Mouse (Mus musculus) limb, embryonic 10.5 days (tissue): Measurements from ENCODE around the gene Bcl9. TPM values are rescaled to one million over a fixed set of nuclear protein-coding genes. Genes with fewer than 3 reads are reported as not detected.

Source experiments
- DNase-seq: peaks from one replicate; pipeline ENCODE4 v3.0.0-alpha.2; 2017; ENCODE audit warnings: low spot score
- H3K27ac ChIP-seq: fragments of 300-500 bp; sonication (generic); 2 replicates; pipeline ENCODE4 v1.5.1; 2016; ENCODE audit warnings: mild to moderate bottlenecking
- H3K27me3 ChIP-seq: fragments of 300-500 bp; sonication (generic); 2 replicates; pipeline ENCODE4 v1.6.1; 2016; ENCODE audit warnings: low read depth, mild to moderate bottlenecking; ENCODE audit not compliant: poor library complexity, severe bottlenecking
- H3K36me3 ChIP-seq: fragments of 300-500 bp; sonication (generic); 2 replicates; pipeline ENCODE4 v1.6.1; 2016; ENCODE audit warnings: mild to moderate bottlenecking, moderate library complexity
- H3K4me1 ChIP-seq: fragments of 300-500 bp; sonication (generic); 2 replicates; pipeline ENCODE4 v1.6.1; 2016
- H3K4me3 ChIP-seq: fragments of 300-500 bp; sonication (generic); 2 replicates; pipeline ENCODE4 v1.5.1; 2016; ENCODE audit warnings: mild to moderate bottlenecking, moderate library complexity
- H3K9me3 ChIP-seq: fragments of 300-500 bp; sonication (generic); replicated peaks from 2 replicates; pipeline ENCODE4 v1.6.1; 2016; ENCODE audit warnings: mild to moderate bottlenecking
- WGBS: fragments of 180-500 bp; shearing (Covaris S2); methylation state at CpG from one replicate; pipeline ENCODE4 v1.1.7; 2016; 5-methylcytosine and 5-hydroxymethylcytosine counted together
- polyA plus RNA-seq: library from polyadenylated mRNA; unstranded; fragments of >200 nt; fragmentation: Nextera tagmentation; extraction: Ambion mirVana; gene quantifications from 2 replicates; pipeline ENCODE4 v1.2.1, GENCODE M21; 2016

Gene Bcl9
- polyA plus RNA-seq, 1 experiment from 2014 or later = 74.2 TPM

GRCm38 (mm10) chr3:97223261-97223660 is 74.5 kb downstream of the Bcl9 start:
- H3K27ac ChIP-seq = no peak overlapping the region
- H3K36me3 ChIP-seq = peaks cover 56% of the 10 kb centered on the region
- WGBS = 88% methylated on average over 9 of the region's 9 CpGs
- H3K4me1 ChIP-seq = peaks cover 21% of the 10 kb centered on the region
- no peak for DNase-seq
- no peaks in the 10 kb centered on the region for H3K9me3 ChIP-seq
- no peaks in the 10 kb centered on the region for H3K27me3 ChIP-seq
- no peak overlapping the region for H3K4me3 ChIP-seq

DNA sequence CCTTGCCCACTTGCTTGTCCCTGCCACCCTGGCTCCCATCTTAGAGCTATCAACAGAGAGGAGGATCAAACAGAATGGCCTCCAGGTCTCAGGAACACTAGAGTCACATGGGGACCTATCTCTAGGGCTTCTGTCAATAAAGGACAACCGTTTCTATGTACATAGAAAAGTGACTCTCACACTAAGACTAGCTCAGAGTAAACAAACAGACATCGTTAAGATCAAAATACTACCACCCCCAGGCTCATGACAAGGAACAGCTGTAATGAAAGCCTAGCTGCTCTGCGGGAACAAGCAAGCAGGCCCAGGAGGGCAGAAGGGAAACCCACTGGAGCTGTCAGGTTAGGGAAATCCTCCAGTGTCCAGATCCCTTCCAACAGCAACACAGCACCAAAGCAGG is 82.2 kb downstream of the Bcl9 start:
- WGBS = 76% methylated on average over 3 of the region's 3 CpGs
- DNase-seq = no peak
- no peaks in the 10 kb centered on the region for H3K4me1 ChIP-seq
- no peaks in the 10 kb centered on the region for H3K27me3 ChIP-seq
- H3K36me3 ChIP-seq = peaks cover 98% of the 10 kb centered on the region
- no peaks in the 10 kb centered on the region for H3K9me3 ChIP-seq
- H3K4me3 ChIP-seq = no peak overlapping the region
- H3K27ac ChIP-seq = no peak overlapping the region

GRCm38 (mm10) chr3:97214439-97214838 is 83.3 kb downstream of the Bcl9 start:
- H3K27ac ChIP-seq = no peak overlapping the region
- H3K36me3 ChIP-seq = peaks cover 98% of the 10 kb centered on the region
- H3K27me3 ChIP-seq = no peaks in the 10 kb centered on the region
- H3K4me1 ChIP-seq = no peaks in the 10 kb centered on the region
- WGBS = 78% methylated on average over 1 of the region's 1 CpGs
- H3K4me3 ChIP-seq = no peak overlapping the region
- no peak for DNase-seq
- H3K9me3 ChIP-seq = no peaks in the 10 kb centered on the region

- 93% methylated on average over 10 of the region's 10 CpGs for WGBS
- peaks cover 98% of the 10 kb centered on the region for H3K36me3 ChIP-seq
Observed at GRCm38 (mm10) chr3:97213871-97214270, 83.8 kb downstream of the Bcl9 start.

GRCm38 (mm10) chr3:97211177-97211576 is 86.5 kb downstream of the Bcl9 start:
- no peak for DNase-seq
- Histone ChIP-seq H3K4me3 (no peak overlapping the region), H3K27ac (no peak overlapping the region), H3K9me3 (no peaks in the 10 kb centered on the region), H3K4me1 (no peaks in the 10 kb centered on the region), H3K36me3 (peaks cover 99% of the 10 kb centered on the region), H3K27me3 (no peaks in the 10 kb centered on the region)
- 94% methylated on average over 5 of the region's 5 CpGs for WGBS

More at GRCm38 (mm10) chr3:97213871-97214270, 83.8 kb downstream of the Bcl9 start:
- H3K9me3 ChIP-seq = no peaks in the 10 kb centered on the region
- DNase-seq = no peak
- H3K27ac ChIP-seq = no peak overlapping the region
- H3K4me3 ChIP-seq = no peak overlapping the region
- H3K27me3 ChIP-seq = no peaks in the 10 kb centered on the region
- no peaks in the 10 kb centered on the region for H3K4me1 ChIP-seq

DNA sequence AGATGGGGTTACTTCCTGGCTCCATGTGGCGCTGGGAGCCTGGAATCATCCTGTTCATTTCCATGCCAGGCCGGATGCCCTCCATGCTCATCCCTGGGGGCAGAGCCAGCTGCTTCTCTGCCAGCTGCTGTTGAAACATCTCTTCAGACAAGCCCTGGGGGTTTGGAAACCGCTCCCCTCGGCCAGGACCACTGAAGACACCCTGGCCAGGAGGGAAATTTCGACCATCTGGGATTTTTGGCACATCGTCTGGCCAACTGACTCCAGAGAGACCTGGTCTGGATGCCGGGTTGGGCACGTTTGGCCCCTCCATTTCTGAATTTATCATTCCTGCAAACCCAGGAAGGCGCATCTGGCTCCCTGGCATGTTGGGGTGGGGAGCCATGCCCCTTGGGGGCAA is 88.4 kb downstream of the Bcl9 start:
- DNase-seq = no peak

GRCm38 (mm10) chr3:97206521-97206920 is 91.2 kb downstream of the Bcl9 start:
- DNase-seq = no peak
- no peaks in the 10 kb centered on the region for H3K4me1 ChIP-seq
- 91% methylated on average over 3 of the region's 3 CpGs for WGBS

More for the DNA sequence above, 88.4 kb downstream of the Bcl9 start:
- no peak overlapping the region for H3K27ac ChIP-seq
- WGBS = 92% methylated on average over 9 of the region's 9 CpGs
- H3K4me3 ChIP-seq = no peak overlapping the region
- H3K36me3 ChIP-seq = peaks cover 99% of the 10 kb centered on the region
- H3K4me1 ChIP-seq = no peaks in the 10 kb centered on the region
- H3K9me3 ChIP-seq = no peaks in the 10 kb centered on the region
- no peaks in the 10 kb centered on the region for H3K27me3 ChIP-seq

DNA sequence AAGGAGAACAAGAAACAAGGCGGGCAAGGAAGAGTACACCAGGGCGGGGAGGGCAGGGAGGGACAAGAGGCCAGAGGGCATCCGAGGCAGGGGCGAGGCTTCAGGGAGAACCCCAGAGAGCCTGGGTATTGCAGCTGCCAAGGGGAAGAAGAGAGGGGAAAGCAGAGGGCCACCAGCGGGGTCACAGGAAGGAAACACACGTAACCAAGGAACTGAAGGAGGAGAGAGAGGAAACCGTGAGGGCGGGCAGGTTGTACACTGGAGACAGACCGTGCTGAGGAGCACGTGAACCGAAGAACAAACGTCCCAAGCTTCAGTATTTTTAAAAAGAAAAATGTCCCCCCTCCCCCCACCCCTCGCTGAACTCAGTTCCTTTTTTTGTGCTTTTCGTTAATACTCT is 93.8 kb downstream of the Bcl9 start:
- DNase-seq = no peak

More at GRCm38 (mm10) chr3:97206521-97206920, 91.2 kb downstream of the Bcl9 start:
- Histone ChIP-seq H3K27ac (no peak overlapping the region), H3K4me3 (no peak overlapping the region), H3K36me3 (peaks cover 93% of the 10 kb centered on the region), H3K27me3 (no peaks in the 10 kb centered on the region), H3K9me3 (no peaks in the 10 kb centered on the region)

DNA sequence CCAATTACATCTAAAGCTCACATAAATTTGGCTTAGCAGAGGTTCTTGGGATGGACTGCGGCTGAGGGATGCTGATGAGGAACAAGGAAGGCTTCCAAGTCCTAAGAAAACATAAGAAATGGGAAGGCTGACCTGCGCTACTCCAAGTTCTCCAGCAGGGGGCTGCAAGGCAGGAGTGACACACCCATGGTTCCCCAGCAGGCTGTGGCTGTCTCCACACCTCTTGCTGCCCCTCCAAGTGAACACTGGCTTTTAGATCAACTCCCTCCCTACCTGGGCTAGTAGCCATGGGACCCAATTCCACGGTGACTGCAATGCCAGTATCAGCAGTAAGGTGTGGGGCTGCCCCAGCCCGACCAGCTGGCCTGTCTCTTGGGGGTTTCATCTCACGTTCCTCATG is 95.8 kb downstream of the Bcl9 start:
- Histone ChIP-seq H3K4me3 (no peak overlapping the region), H3K4me1 (peaks cover 7% of the 10 kb centered on the region; the same call in 1 of the 2 replicates), H3K27me3 (no peaks in the 10 kb centered on the region), H3K36me3 (peaks cover 48% of the 10 kb centered on the region), H3K9me3 (no peaks in the 10 kb centered on the region), H3K27ac (no peak overlapping the region)
- 56% methylated on average over 5 of the region's 5 CpGs for WGBS
- peak; percentile 75 for DNase-seq

More for the DNA sequence above, 93.8 kb downstream of the Bcl9 start:
- Histone ChIP-seq H3K27ac (no peak overlapping the region), H3K9me3 (no peaks in the 10 kb centered on the region), H3K4me1 (peaks cover 7% of the 10 kb centered on the region; the same call in 1 of the 2 replicates), H3K27me3 (no peaks in the 10 kb centered on the region), H3K4me3 (no peak overlapping the region), H3K36me3 (peaks cover 67% of the 10 kb centered on the region)
- WGBS = 87% methylated on average over 14 of the region's 14 CpGs

GRCm38 (mm10) chr3:97199261-97199660 is 98.5 kb downstream of the Bcl9 start:
- Histone ChIP-seq H3K27me3 (no peaks in the 10 kb centered on the region), H3K27ac (no peak overlapping the region), H3K36me3 (peaks cover 22% of the 10 kb centered on the region), H3K4me1 (peaks cover 7% of the 10 kb centered on the region; the same call in 1 of the 2 replicates), H3K4me3 (no peak overlapping the region), H3K9me3 (no peaks in the 10 kb centered on the region)
- 22% methylated on average over 4 of the region's 4 CpGs for WGBS
- DNase-seq = no peak

DNA sequence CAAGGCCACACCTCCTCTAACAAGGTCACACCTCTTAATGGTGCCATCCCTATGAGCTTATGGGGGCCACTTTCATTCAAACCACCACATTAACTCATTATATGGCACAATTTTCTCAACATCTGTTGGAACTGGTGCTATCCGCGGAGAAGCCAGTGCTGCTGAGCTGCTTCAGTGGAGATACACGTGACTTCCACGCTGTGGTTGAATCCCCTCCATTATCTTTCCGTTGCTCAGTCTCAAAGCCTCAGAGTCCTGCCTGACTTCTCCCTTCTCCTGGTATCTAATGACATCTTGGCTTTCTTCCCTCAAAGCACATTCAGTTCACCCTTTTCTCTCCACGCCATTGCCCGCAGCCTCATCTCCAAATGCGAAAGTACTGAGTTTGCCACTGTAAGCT is 101.1 kb downstream of the Bcl9 start:
- no peaks in the 10 kb centered on the region for H3K36me3 ChIP-seq
- 89% methylated on average over 8 of the region's 8 CpGs for whole genome bisulfite sequencing
- no peak overlapping the region for H3K27ac ChIP-seq
- no peaks in the 10 kb centered on the region for H3K9me3 ChIP-seq
- H3K4me1 ChIP-seq = peaks cover 25% of the 10 kb centered on the region
- H3K4me3 ChIP-seq = no peak overlapping the region
- no peak for DNase-seq
- H3K27me3 ChIP-seq = no peaks in the 10 kb centered on the region

DNA sequence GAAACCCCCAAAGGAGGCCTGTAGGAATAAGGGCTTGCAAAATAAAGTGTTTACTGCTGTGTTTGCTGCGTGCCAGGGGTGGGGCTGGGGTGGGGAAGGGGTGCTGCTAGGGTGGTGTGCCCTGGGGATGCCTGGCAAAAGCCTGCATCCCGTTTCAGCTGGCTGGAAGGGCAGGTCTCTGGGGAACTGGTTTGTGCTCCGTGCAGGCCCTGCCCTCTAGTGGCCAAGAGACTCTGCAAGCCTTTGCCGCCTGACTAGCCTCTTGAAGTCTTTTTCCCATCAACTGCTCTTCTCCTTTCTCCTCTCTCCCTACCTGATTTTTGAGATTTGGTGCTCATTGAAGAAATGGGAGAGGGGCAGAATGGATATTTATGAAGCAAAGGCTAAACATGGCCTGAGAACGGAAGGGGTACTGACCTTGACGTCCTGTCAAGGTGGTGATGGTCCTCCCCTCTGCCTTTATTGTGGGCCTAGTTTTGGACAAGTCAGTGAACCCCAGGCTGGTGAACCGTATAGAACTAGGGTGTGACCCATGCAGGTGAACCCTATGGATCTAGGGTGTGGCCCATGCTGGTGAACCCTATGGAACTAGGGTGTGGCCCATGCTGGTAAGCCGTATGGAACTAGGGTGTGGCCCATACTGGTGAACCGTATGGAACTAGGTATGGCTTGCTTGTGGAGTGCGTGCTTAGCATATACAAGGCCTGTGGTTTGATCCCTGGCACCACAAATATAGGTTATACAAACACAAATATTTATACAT is 112.4 kb downstream of the Bcl9 start:
- no peaks in the 10 kb centered on the region for H3K9me3 ChIP-seq
- no peaks in the 10 kb centered on the region for H3K36me3 ChIP-seq
- no peak overlapping the region for H3K4me3 ChIP-seq
- no peaks in the 10 kb centered on the region for H3K27me3 ChIP-seq
- WGBS = 45% methylated on average over 10 of the region's 10 CpGs
- peak; percentile 78 for DNase-seq
- no peak overlapping the region for H3K27ac ChIP-seq
- H3K4me1 ChIP-seq = 0 out of 2 replicates have a peak, but pooled peaks cover 4% of the 10 kb centered on the region

DNA sequence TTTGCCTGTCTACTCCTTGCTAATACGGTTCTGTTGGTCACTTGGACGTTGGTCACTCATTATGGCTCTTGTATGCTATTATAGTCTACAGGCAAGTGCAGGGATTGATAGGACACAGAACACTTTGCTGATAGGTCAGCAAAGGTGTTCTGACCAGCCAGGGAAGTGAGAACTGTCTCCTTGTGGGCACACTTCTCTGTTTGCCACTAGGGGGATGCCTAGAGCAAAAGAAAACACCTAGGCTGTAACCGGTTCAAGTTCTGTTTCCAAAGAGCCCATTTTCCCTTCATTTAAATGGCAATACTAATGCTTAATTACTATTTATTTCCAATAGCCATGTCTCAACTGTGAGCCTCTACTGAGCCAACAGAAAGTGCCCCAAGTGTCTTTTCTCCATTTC is 113.9 kb downstream of the Bcl9 start:
- Histone ChIP-seq H3K36me3 (no peaks in the 10 kb centered on the region), H3K4me1 (0 out of 2 replicates have a peak, but pooled peaks cover 6% of the 10 kb centered on the region), H3K4me3 (no peak overlapping the region), H3K9me3 (no peaks in the 10 kb centered on the region), H3K27me3 (no peaks in the 10 kb centered on the region), H3K27ac (no peak overlapping the region)
- DNase-seq = no peak
- 41% methylated on average over 3 of the region's 3 CpGs for WGBS
